Mouse (Mus musculus) brain, embryonic 14.5 days (tissue): Measurements from ENCODE around the gene Hmcn1. TPM values are rescaled to one million over a fixed set of nuclear protein-coding genes. Genes with fewer than 3 reads are reported as not detected.

Experiments used
- DNase-seq: peaks from one replicate; pipeline ENCODE4 v3.0.0-alpha.2; 2011; ENCODE audit warnings: low read depth
- CTCF ChIP-seq: fragments of 200-500 bp; IDR thresholded peaks from 2 replicates; pipeline ENCODE4 v1.5.1; 2012; ENCODE audit warnings: inconsistent platforms, mild to moderate bottlenecking, moderate library complexity, borderline replicate concordance; ENCODE audit not compliant: insufficient read depth, insufficient read length; ENCODE audit errors: extremely low read depth
- POLR2A ChIP-seq: fragments of 200-500 bp; IDR thresholded peaks from 2 replicates; pipeline ENCODE4 v1.6.1; 2012; ENCODE audit warnings: mild to moderate bottlenecking, inconsistent platforms, borderline replicate concordance; ENCODE audit not compliant: poor library complexity, insufficient read depth, insufficient read length, severe bottlenecking; ENCODE audit errors: extremely low read depth
- polyA plus RNA-seq: library from polyadenylated mRNA; depleted of rRNA; stranded (reverse); fragments of >200 nt; gene quantifications from 2 replicates; pipeline ENCODE4 v1.2.3, GENCODE M21; 2012

Hmcn1 gene
- polyA plus RNA-seq, 1 experiment = 7.2 TPM

DNA sequence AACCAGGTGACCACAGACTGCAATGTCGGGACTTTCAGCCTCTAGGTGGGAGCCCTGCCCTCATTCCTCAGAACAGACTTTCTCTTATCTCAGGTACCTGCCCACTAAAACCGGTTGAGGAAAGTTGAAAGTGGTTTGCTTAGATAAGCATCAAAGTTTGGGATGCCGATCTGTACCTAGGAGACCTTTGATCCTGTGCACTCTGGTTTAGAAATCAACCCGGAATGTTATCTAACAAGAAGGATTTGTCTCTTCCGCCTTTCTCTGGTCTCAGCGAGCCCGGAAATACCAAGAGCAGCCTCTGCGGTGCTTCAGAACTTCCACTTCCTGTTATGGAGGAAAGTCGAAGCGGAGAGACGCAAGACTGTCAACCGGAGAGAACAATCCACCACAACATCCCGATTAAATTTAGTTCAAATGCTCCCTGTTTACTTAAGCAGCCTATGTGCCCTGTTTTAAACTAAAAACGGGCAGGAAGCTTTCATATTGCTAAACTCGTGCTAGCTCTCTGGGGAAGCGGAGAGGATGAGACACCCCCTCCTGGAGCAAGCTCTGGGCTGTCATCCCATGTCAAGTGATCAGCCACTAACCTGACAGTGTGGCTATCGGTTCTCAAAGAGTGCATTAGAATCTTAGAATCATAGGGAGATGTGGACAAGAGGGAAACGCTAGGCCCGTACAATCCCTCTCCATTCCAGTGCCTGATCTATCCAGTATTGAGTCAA lies 32.0 kb upstream of the Hmcn1 start:
- no peak for TF ChIP-seq POLR2A
- TF ChIP-seq CTCF = no peak
- DNase-seq = no peak

DNA sequence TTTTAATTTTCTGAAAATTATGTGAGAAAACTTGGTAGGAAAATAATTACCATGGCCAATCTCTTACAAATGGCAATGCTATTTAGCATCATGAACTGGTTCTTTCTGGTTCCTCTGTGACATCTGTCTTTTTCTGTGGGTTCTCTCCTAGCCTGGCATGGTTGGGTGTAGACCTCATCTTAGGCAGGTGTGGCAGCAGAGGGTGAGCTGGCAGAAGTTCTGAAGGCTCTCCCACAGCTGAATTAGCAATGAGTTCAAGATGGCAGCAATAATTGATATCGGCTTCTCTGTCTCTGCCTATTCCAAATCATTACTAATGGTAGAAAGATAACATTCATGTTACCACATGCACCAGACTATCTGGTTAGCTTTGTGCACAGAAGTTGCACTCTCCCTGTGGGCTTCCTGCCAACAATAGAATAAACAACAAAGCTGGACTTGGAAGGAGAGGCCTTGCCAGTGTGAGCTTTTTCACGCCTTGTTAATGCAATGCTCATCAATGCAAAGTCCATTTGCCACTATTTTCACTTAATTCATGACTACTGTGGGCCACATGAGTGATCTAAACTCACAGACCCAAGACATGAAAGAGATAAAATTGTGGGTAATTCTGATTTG lies 26.1 kb upstream of the Hmcn1 start:
- TF ChIP-seq POLR2A (no peak), CTCF (no peak)
- DNase-seq = peak; percentile 62

DNA sequence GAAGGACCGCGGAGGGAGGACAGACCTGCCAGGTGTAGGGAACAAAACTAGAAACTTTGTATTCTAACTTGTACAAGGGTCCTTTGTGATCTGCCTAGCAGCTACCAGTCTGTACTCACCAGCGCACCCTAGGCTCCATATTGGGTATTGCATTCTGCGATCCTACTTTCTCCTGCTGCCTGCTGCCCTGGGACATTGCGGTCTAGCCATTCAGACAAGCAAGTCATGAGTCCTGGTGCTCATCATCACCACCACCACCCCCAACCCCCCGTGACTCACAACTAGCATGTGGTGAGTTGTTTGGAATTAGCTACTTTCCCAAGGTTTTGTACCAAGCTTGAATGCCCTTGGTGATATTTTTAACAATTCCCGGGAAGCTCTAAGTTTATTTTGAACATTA lies 17.8 kb upstream of the Hmcn1 start:
- TF ChIP-seq CTCF (peak; percentile 71; the same call in 1 of the 2 replicates), POLR2A (no peak)
- peak; percentile 66 for DNase-seq

DNA sequence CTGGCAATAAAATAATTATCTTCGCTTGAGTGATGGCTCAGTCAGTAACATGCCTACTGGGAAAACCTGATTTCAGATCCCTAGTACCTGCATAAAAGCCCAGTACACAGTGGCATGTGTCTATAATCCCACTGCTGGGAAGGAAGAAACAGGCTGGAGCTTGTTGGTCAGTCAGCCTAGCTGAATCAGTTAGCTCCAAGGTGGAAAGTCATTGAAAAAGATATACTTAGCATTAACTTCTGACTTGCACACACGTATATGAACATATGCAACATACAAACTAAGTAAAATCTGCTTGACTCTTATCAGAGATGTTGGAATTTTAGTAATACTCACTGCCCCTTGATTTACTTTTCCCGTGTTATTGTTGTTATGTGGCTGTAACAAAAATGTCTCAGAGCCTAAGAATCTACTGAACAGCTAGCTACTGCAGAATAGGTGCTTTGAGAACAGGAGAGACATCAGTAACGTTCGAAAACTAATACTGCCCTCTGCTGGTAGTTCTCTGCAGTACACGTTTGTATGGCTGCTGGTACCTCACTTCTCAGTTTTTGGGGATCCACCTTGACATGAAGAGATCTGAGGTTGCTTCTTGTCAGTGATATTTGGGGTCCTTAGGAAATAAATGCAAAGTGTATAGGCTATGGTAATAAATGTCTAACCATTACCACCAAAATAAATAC lies 16.0 kb upstream of the Hmcn1 start:
- TF ChIP-seq POLR2A (no peak), CTCF (peak; percentile 76; the same call in 1 of the 2 replicates)
- peak; percentile 82 for DNase-seq

DNA sequence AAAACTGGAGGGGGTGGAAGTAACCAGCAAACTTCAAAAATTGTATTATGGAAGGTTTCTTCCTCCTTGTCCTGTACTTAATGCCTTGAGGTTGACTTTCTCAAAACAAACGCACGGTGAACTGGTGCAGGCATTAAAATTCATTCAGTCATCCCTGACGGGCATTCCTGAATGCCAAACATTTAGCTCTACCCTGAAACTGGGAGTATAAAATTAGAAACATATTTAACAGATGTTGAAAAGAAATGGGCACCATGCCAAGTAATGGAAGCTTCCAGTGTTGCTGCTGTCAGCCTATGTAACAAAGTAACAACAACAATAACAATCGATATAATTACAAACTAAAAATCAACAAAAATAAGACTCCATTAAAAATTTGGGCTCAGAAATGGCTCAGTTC lies 14.5 kb upstream of the Hmcn1 start:
- TF ChIP-seq CTCF = no peak
- no peak for TF ChIP-seq POLR2A
- no peak for DNase-seq

DNA sequence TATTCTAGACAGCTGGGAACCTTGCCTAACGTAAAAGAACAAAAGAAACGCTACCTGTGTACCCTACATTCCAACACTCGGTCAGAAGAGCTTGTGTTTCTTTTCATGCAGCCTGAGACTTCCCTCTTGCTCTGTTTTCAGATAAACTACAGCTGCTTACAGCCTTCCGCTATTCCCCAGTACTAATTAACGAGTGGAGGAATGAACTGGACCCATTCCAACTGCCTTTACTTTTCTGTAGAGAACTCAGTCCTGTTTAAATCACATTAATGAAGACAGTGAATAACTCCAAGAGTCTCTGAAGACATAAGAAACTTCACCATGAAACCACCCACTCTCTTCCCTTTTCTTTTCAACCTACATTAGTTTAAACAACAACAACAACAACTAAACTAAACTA lies 10.8 kb upstream of the Hmcn1 start:
- peak; percentile 57 for DNase-seq
- no peak for TF ChIP-seq CTCF
- no peak for TF ChIP-seq POLR2A

DNA sequence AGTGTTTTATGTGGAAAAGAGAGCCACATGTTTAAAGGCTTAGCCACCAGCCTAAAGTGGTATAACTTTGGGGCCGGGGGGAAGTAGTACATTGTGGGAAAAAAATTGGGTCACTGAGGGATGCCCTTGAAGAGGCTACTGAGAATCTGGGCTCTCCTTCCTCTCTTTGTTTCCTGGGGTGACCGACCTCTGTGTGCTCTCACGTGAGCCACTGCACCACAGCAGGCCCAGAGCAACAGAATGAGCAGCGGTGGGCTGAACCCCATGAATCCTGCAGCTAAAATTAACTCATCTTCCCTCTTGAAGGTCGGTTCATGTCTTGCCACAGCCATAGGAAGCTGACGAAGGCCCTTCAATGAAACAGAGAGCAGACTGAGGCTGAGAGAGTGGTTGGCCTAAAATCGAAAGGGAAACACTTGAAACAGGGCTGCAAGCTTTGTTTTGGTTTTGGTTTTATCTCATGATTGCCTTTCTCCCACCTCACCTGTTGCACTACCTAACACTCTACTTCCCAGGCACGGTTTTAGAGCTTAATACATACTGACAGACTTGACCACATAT lies 8.7 kb upstream of the Hmcn1 start:
- no peak for DNase-seq
- TF ChIP-seq POLR2A (no peak), CTCF (no peak)

DNA sequence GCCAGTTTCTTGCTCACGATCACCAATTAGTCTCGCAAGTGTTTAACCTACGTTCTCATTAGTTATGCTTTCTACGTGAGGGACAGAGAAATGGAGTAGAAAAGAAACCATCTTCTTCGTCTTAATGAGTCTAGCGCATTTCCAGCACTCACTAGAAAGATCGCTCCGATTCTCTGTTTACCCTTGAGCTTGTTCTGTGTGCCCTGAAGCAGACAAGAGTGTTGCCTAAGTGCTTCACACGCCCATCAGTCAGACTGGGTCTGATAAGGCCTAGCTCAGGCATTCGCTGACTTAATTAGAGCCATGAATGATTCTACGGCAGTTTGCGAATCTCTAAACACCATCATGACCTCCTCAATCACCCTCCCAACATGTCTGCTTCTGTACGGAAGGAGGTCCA lies 7.5 kb upstream of the Hmcn1 start:
- TF ChIP-seq CTCF = no peak
- no peak for TF ChIP-seq POLR2A
- peak; percentile 57 for DNase-seq

DNA sequence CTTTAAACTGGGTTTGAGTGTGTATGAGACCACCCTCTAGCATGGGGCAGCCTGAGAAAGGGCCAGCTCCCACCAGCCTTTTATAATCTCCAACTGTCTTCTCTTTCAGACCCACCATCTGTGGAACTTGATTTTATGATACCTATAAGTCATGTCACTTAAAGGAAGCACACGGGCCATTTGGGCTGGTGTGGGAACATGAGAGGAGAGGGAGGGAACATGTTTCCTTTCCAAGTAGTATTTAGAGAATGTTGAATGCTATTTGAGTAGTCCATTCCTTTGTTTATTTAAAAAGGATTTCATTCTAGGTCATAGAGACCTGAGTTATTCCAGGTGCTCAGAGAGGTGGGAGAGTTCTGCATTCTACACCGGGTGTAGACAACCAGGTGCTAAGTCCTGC lies 1.4 kb upstream of the Hmcn1 start:
- DNase-seq = no peak
- TF ChIP-seq POLR2A (no peak), CTCF (no peak)

DNA sequence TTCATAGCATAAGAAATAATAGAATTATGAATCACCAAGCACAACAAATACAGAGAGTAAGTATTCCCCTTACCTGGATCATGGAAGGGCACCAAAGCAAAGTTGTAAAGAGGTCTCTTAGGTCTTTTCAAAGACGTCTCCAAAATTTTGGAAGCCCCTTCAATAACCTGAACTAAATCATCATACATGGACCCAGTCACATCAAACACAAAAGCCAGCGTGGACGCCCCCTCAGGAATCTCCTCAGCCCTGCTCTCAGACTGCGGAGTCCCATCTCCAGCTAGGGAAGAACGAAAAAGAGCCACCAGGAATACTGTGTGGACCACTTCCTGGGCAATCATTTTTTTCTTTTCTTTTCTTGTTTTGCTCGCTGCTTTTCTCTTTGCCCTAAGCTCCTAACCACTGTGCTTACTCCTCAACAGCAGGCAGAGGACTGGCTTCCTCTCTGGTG lies 499 bp downstream of the Hmcn1 start:
- TF ChIP-seq CTCF (no peak), POLR2A (no peak)
- no peak for DNase-seq
